Mouse (Mus musculus) cortical plate, adult 2 months (tissue): Measurements from ENCODE around the gene Stn1. TPM values are rescaled to one million over a fixed set of nuclear protein-coding genes. Genes with fewer than 3 reads are reported as not detected.

ENCODE experiments used
- H3K27ac ChIP-seq: fragments of 200-500 bp; 2 replicates; pipeline ENCODE4 v1.5.1; 2012; ENCODE audit warnings: low read length, control low read depth, inconsistent platforms; ENCODE audit not compliant: insufficient read depth
- H3K4me1 ChIP-seq: fragments of 200-500 bp; 2 replicates; pipeline ENCODE4 v1.6.1; 2011; ENCODE audit warnings: low read length; ENCODE audit not compliant: control insufficient read depth, insufficient read depth
- H3K4me3 ChIP-seq: fragments of 200-500 bp; 2 replicates; pipeline ENCODE4 v1.5.1; 2011; ENCODE audit warnings: mild to moderate bottlenecking, low read length, control low read depth; ENCODE audit not compliant: insufficient read depth
- CTCF ChIP-seq: fragments of 200-500 bp; IDR thresholded peaks from 2 replicates; pipeline ENCODE4 v1.5.1; 2011; ENCODE audit warnings: mild to moderate bottlenecking, control low read depth, low read length; ENCODE audit not compliant: insufficient read depth; ENCODE audit errors: extremely low read depth
- POLR2A ChIP-seq: fragments of 200-500 bp; IDR thresholded peaks from 2 replicates; pipeline ENCODE4 v1.6.1; 2011; ENCODE audit warnings: mild to moderate bottlenecking, low read length, control low read depth; ENCODE audit not compliant: insufficient read depth; ENCODE audit errors: extremely low read depth
- polyA plus RNA-seq: library from polyadenylated mRNA; depleted of rRNA; stranded (reverse); fragments of >200 nt; gene quantifications from 2 replicates; pipeline ENCODE4 v1.2.3, GENCODE M21; 2012

Gene Stn1
- polyA plus RNA-seq, 1 experiment, result 19.5 TPM

DNA sequence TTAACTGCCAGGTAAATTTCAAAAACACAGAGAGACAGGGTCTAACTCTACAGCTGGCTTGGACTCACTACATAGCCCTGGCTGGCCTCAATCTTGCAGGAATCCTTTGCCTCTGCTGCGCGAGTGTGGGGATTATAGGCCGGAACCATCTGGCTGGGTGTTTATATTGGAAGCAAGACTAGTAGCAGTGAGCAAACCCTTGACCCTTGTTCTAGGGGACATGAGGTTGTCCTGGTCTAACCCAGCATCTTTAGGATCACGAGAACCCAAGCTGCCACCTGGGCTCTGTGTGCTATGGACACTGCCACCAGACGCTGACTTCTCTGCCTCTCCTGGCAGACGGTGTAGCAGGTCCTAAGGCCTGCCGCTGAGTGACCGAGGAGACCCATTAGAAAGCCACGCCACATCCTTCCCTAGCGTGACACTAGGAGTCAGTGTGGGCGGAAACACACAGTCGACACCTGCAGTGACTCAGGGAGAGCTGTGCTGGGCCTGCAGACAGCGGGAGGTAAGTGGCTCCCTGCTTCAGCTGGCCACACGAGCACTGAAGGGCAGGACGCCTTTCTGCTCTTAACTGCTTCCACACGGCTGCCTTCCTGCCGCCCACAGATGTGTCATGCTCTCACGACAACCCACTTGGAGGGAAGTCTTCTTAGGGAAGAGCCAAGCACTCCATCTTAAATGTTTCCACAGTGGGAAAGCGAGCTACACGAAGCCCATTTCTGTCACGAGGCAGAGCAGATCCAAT lies 10.9 kb downstream of the Stn1 start:
- Histone ChIP-seq H3K27ac (no peak overlapping the region), H3K4me3 (no peak overlapping the region), H3K4me1 (no peaks in the 10 kb centered on the region)
- TF ChIP-seq CTCF, result no peak
- no peak for TF ChIP-seq POLR2A

DNA sequence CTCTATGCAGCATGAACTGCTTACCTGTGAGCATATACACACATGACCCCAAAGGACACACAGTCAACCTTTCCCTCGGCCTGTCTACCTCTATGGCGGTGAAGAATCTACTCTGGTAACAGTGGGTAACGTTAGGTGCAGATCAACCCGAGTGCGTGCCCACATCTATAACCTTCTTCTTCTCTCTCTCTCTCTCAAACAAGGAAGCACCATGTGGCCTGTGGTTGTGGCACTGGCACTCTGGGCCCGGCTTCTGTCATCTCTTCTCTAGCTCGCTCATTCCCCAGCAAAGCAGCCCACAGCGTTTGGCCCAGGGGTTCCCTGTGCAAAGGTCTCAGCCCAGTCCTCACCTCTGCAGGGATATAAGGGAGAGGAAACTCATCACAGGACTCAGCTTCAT lies 12.4 kb downstream of the Stn1 start:
- Histone ChIP-seq H3K4me1 (no peaks in the 10 kb centered on the region), H3K27ac (no peak overlapping the region), H3K4me3 (no peak overlapping the region)
- TF ChIP-seq CTCF, result no peak
- no peak for TF ChIP-seq POLR2A

DNA sequence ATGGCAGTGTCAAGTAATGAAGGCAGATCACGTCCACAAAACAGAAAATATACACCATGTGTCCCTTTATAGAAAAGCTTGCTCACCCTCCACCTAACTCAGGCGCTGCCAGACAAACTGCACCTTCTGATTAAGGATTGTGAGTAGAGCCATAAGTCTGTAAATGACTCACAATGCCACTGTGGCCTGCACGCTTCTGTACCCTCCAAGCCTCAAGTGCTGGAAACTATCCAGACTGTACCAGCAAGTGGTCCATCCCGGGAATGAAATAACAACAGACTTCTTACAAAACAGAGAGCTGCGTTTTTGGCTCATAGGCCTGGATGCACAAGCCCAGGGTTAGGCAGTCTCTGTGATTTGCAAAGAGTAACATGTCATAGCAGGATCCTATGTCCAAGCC lies 15.9 kb downstream of the Stn1 start:
- no peaks in the 10 kb centered on the region for H3K4me1 ChIP-seq
- no peak overlapping the region for H3K4me3 ChIP-seq
- TF ChIP-seq POLR2A (no peak), CTCF (no peak)
- H3K27ac ChIP-seq, result no peak overlapping the region

DNA sequence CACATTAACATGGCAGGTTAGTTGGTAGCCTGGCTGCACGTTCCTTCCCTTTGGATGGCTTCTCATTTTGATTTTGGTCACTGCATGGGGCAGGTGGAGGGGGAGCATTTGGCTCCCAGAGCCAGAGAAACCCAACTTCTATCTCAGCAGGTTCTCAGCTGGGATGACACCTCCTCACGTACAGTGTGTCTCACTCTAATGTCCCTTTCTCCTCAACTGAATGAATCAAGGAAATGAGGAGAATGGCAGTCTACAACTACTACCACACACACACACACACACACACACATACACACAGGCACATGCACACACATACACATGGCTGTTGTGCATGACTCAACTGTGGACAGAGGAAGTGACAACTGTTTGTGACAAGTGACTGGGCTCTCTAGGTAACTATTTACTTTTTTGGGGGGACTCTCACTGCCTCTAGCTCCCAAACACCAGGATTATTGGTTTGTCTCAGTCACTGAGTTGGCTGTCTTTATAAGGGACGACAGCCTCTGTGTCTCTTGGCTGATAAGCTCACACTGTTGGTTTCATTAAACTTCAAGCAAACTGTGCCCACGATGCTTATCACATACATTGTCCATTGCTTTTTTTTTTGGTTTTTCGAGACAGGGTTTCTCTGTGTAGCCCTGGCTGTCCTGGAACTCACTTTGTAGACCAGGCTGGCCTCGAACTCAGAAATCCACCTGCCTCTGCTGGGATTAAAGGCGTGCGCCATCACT lies 18.0 kb downstream of the Stn1 start:
- Histone ChIP-seq H3K4me3 (no peak overlapping the region), H3K27ac (no peak overlapping the region), H3K4me1 (no peaks in the 10 kb centered on the region)
- no peak for TF ChIP-seq POLR2A
- no peak for TF ChIP-seq CTCF

DNA sequence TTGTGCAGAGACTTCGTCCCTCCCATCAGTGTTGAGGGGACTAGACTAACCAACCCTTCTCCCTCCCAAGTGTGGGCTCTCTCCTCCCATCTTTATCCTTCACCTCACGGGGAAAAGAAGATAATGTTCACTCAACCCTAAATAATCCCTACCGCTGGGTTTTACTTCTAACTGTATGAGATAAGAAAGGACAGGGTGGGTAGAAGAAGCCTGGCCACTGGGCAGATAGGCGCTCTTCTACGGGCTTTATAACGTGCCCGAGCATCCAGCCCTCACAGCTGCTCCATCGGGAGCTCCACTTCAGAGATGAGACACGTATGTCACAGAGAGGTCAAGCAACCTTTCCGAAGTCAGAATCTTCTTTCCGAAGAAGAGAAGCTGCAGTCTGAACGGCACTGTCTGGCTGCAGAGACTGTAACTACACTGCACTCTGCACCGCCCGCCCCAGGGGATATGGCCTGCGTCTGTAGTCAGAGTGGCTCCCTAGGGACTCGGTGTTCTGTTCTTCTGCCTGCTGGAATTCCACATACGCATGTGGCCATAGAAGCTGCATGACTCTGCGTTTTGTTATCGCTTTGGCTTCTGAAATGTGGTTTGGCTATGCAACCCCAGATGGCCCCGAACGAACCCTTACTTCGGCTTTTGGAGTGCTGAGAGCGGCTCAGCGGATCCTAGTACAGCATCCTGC lies 18.7 kb downstream of the Stn1 start:
- Histone ChIP-seq H3K4me3 (no peak overlapping the region), H3K4me1 (no peaks in the 10 kb centered on the region), H3K27ac (no peak overlapping the region)
- TF ChIP-seq POLR2A (no peak), CTCF (no peak)

DNA sequence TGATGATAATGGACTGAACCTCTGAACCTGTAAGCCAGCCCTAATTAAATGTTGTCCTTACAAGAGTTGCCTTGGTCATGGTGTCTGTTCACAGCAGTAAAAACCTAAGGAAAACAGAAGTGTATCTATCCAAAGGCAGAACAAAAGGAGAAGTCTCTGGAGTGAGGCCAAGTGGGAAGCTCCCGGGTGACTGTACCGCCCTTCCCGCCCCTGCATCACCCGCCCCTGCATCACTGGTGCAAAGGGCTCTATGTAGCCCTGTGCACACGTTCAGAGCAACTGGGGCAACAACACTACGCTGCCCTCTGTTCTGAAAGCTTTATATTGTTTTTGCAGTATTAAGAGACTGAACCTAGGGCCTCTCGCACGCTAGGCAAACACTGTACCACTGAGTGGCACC lies 19.7 kb downstream of the Stn1 start:
- TF ChIP-seq POLR2A (no peak), CTCF (no peak)
- H3K27ac ChIP-seq, result no peak overlapping the region

DNA sequence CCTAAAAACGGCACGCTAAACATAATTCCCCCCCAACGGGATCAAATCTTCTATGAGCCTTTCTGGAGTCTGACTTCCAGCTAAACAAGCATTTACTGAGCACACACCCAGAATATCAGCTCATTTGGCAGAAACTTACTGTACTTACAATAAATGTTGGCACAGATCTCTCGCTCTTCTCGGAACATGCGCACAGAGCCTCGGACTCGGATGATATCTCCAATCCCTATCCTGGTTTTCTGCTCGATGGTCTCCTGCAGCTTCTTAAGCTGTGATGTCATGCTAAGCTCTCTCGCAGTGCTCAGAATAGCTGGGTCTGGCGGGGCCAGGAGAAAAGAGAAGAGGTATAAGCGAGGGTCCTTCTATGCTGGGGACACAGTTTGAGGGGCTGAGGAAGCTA lies 20.4 kb downstream of the Stn1 start:
- no peaks in the 10 kb centered on the region for H3K4me1 ChIP-seq
- no peak for TF ChIP-seq POLR2A
- no peak overlapping the region for H3K27ac ChIP-seq
- H3K4me3 ChIP-seq, result no peak overlapping the region

More for the DNA sequence above, 19.7 kb downstream of the Stn1 start:
- no peaks in the 10 kb centered on the region for H3K4me1 ChIP-seq
- no peak overlapping the region for H3K4me3 ChIP-seq

DNA sequence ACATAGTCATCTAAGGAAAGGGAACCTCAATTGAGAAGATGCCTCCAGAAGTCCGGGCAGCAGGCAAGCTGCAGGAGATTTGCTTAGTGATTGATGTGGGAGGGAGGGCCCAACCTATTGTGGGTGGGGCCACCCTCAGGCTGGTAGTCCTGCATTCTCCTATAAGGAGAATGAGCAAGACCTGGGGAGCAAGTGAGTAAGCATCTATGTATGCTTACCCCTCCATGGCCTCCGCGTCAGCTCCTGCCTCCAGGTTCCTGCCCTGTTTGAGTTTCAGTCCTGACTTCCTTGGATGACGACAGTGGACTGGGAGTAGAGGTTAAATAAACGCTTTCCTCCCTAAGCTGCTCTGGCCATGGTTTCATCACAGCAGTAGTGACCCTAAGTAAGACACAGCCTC lies 22.2 kb downstream of the Stn1 start:
- Histone ChIP-seq H3K4me3 (no peak overlapping the region), H3K27ac (no peak overlapping the region), H3K4me1 (no peaks in the 10 kb centered on the region)
- TF ChIP-seq POLR2A (no peak), CTCF (no peak)

DNA sequence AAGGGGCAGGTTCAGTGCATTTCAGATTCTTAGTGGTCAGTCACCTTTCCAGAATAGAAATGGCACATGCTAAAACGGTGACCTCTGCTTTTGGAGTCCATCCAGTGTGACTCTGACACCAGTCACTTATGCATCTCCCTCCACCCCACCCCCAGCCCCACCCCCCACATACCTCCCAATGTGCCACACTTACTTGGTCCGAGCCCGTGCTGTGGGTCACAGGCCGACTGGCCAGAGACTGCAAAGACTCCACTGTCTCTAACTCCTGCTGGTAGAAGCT lies 23.7 kb downstream of the Stn1 start:
- Histone ChIP-seq H3K4me1 (no peaks in the 10 kb centered on the region), H3K4me3 (no peak overlapping the region), H3K27ac (no peak overlapping the region)
- TF ChIP-seq CTCF, result no peak
- TF ChIP-seq POLR2A, result no peak

DNA sequence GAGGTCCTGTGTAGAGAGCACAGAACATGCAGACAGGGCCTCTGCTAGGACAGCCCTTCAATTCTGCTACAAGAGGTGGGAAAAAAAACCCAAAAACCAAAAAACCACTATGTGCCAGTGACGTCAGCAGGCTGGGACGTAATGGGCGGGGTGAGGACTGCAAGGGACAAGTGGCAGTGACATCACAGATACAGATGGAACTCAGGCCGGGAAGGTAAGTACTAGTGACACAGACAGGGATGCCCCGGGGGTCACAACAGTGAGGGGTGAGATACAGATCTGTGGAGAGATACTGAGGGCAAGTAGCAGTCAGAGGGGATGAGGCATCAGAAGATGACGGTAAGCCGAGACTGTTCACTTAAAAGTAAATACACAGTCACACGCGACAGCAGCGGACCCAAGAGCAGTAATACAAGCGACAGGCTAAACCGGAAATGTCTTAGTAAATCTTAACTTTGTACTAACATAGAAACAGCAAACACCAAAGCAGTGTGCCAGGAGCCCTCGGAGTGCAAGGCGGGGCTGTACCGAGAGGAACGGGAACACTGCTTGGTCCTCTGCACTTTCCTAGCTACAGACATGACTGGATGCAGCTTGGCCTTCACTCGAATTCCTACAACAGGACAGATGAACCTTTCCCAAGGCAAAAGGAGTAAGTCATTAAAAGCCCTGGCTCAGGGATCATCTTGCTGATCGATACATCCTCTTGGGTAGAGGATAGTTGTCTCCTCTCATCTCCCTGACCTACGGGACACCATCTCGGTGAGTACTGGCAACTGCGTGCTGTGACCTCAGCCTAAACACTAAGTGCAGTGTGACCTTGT lies 24.3 kb downstream of the Stn1 start:
- H3K4me3 ChIP-seq, result no peak overlapping the region
- TF ChIP-seq CTCF (no peak), POLR2A (no peak)
- no peak overlapping the region for H3K27ac ChIP-seq
- H3K4me1 ChIP-seq, result no peaks in the 10 kb centered on the region
